Mouse (Mus musculus) T-helper 17 cell (primary cell): ENCODE measurements around the gene Itln1.
"Not testable (repeated sequence)": the region's sequence is repeated elsewhere in the genome, so short reads cannot be mapped to it uniquely, and the experiment has no call there.

ENCODE experiments used
- in situ Hi-C, 2 experiments: fragments of 300-600 bp; cut with MboI, MseI; formaldehyde crosslinking; loops; 1 replicate in 1 of 2; 2 replicates in 1 of 2; pipeline ENCODE4 v1.15.1; 2025; ENCODE audit warnings: high pct_unique_total_duplicates in 2 of 2

Gene Itln1

DNA sequence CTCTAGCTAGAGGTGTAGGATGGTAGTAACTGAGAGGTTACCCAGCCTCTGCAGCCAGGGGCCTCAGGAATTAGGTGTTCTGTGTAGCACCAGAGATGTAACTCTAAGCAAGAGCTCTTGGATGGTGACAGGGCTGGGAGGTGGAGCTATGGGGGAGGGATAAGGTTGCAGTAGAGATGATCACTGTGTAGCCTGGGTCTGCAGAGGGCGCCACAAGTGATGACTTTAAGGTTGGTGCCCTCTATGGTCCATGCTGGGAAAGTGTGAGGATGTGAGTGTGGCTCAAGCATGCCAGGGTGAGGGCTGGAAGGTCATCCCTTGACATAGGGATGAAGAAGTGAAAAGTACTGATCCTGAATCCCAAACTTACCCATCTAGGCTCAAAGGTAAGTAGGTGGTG lies 20.1 kb downstream of the Itln1 start:
- in situ Hi-C loops = no loop called here

- in situ Hi-C loops = no loop called here
Measured at GRCm38 (mm10) chr1:171513760-171514159, 21.3 kb downstream of the Itln1 start.

GRCm38 (mm10) chr1:171513234-171513633 lies 21.9 kb downstream of the Itln1 start:
- in situ Hi-C loops = no loop called here

- in situ Hi-C loops = loop anchor here in 1 of 2 experiments (5.0 kb wide), 1 partner anchor 53 kb away; the partner anchor contains the start of gene Cd244a
Measured at GRCm38 (mm10) chr1:171504586-171504985, 30.5 kb downstream of the Itln1 start.

GRCm38 (mm10) chr1:171503592-171504291 lies 31.4 kb downstream of the Itln1 start:
- in situ Hi-C loops = loop anchor here in 1 of 2 experiments (5.0 kb wide), 1 partner anchor 54 kb away; the partner anchor contains the start of gene Cd244a

- in situ Hi-C loops = loop anchor here in 1 of 2 experiments (5.0 kb wide), 1 partner anchor 54 kb away; the partner anchor contains the start of gene Cd244a
Measured at GRCm38 (mm10) chr1:171503250-171503591, 31.9 kb downstream of the Itln1 start, which contains the start of gene Alyref2. Gene Alyref2, plus strand, starts transcription at chr1:171503478.

- in situ Hi-C loops = loop anchor here in 1 of 2 experiments (5.0 kb wide), 1 partner anchor 55 kb away; the partner anchor contains the start of gene Cd244a
Measured at GRCm38 (mm10) chr1:171502388-171503249, 32.5 kb downstream of the Itln1 start.

- in situ Hi-C loops = loop anchor here in 1 of 2 experiments (5.0 kb wide), 1 partner anchor 56 kb away; the partner anchor contains the start of gene Cd244a
Measured at GRCm38 (mm10) chr1:171501636-171502080, 33.4 kb downstream of the Itln1 start.

GRCm38 (mm10) chr1:171501016-171501610 lies 34.0 kb downstream of the Itln1 start:
- in situ Hi-C loops = loop anchor here in 1 of 2 experiments (5.0 kb wide), 1 partner anchor 56 kb away; the partner anchor contains the start of gene Cd244a

DNA sequence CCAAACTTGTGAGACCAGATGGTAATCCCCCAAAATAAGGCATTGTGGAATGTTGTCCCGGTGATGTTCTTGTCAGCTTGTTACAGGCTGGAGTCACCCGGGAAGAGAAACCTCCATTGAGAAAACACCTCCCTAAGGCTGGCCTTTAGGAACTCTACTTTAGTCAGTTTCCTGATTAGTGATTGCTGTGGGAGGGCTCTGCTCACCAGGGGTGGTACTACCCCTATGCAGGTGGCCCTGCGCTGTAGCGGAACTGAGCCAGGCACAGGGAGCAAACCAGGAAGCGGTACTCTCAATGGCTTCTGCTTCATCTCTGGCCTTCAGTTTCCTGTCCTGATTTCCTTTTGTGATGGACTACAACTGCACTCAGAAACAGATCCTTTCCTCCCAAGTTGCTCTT lies 35.2 kb downstream of the Itln1 start:
- in situ Hi-C loops = loop anchor here in 1 of 2 experiments (5.0 kb wide), 1 partner anchor 57 kb away; the partner anchor contains the start of gene Cd244a

- in situ Hi-C loops = no loop called here
Measured at GRCm38 (mm10) chr1:171495371-171495770, 39.7 kb downstream of the Itln1 start.

GRCm38 (mm10) chr1:171494241-171494640 lies 40.9 kb downstream of the Itln1 start:
- in situ Hi-C loops = no loop called here

GRCm38 (mm10) chr1:171478968-171479367 lies 56.1 kb downstream of the Itln1 start:
- in situ Hi-C loops = loop anchor here in 1 of 2 experiments (5.0 kb wide), 1 partner anchor 117 kb away; the partner anchor contains the start of gene Klhdc9

DNA sequence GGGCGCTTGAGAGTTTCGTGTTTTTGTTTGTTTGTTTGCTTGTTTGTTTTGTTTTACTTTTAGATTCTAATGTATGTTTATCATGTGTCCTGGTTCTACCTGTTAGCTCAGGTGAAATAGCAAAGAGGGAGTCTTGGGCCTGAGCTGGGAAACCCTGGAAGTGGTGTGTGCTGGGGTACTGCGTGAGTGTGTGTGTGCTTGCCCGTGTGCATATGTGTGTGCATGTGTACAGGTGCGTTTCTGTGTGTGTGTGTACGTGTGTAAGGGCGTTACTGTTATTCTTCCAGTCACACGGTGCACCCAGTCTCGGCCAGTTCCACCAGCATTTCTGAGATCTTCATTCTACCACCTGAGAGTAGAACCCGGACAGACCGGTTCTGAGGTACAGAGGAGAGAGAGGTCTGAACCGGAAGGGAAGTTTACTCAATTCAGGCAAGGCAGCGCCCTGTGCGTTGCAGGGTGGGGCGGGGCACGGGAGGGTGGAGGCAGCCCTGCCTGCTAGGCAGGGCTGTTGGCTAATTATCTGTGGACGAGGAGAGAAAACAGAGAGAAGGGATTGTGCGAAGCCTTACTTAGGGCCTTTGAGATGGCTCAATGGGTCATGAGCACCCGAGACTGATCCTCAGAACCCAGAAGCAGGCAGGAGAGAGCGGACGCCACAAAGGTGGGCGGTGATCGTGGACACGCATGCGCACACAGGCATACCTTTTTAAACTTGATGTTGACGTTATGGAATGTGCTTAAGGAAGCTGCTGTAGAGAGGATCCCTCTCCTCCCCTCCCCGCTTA lies 57.1 kb downstream of the Itln1 start:
- in situ Hi-C loops = loop anchor here in 1 of 2 experiments (5.0 kb wide), 1 partner anchor 116 kb away; the partner anchor contains the start of gene Klhdc9

DNA sequence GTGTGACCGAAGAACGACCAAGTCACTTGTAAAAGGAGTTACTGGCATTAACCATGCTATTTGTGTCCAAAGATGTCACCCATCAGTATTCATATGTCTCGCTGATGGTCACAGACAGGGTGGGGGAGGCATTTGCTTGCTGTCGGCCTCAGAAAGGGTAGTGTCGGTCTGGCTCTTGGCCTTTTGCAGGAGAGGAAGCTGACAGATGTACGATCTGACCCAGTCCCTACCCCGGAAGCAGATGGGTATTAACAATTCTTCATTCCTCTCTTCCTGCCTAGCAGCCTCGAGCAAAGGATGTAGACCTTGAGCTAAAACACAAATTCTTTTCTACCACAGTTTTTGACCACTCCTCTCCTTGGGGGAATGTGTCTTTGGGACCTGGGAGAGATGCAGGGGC lies 58.0 kb downstream of the Itln1 start:
- in situ Hi-C loops = loop anchor here in 1 of 2 experiments (5.0 kb wide), 1 partner anchor 115 kb away; the partner anchor contains the start of gene Klhdc9

- in situ Hi-C loops = no loop called here
Measured at GRCm38 (mm10) chr1:171473920-171474640, 61.0 kb downstream of the Itln1 start.

DNA sequence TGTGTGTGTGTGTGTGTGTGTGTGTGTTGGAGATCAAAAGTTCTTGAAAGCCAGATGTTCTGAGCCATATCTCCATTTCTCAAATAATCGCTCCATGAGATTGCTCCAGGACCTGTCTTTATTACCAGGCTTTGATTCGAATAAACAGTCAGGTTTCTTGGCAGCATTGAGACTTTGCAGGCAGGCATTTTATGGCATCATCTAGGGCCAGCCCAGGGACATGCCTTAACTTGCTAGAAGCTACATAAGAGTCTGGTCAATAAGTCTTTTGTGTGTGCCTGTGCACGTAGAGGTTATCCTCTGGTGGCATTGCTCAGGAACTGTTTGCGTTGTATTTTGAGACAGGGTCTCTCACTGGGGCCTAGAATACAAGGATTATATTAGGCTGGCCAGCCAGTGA lies 61.6 kb downstream of the Itln1 start:
- in situ Hi-C loops = no loop called here

DNA sequence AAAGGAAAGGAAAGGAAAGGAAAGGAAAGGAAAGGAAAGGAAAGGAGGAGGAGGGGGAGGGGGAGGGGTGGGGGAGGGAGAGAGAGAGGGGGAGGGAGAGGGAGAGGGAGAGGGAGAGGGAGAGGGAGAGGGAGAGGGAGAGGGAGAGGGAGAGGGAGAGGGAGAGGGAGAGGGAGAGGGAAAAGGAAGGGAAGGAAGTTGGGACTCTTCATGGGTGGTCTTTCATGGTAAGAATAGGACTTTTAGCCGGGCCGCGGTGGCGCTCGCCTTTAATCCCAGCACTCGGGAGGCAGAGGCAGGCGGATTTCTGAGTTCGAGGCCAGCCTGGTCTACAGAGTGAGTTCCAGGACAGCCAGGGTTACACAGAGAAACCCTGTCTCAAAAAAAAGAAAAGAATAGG lies 63.2 kb downstream of the Itln1 start:
- in situ Hi-C loops = not testable (repeated sequence)

GRCm38 (mm10) chr1:171471452-171471851 lies 63.6 kb downstream of the Itln1 start:
- in situ Hi-C loops = no loop called here

- in situ Hi-C loops = no loop called here
Measured at GRCm38 (mm10) chr1:171470896-171471295, 64.2 kb downstream of the Itln1 start.
